Mouse (Mus musculus): ENCODE results near the gene Zmynd11.

Gene Zmynd11

DNA sequence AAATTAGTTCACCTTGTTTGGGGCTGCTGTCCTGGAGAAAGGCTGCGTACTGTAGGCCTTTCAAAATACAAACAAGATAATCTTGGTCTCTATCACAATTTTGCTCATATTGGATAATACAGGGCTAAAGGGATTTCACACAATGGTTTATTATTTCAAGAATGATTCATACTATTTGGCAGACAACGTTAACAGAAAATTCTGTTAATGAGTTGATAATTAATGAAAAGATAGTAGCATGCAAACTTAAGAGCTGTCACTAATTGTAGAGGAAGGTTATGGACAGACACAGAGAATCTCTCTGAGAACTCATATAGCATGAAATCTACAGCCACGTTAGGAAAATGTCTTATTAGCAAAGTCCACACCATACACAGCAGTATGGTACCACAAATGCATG, 52.2 kb downstream of the Zmynd11 start:
- peak; percentile 3 for DNase-seq

- DNase-seq: no peak
Observed at GRCm38 (mm10) chr13:9712409-9712808, 52.7 kb downstream of the Zmynd11 start.

DNA sequence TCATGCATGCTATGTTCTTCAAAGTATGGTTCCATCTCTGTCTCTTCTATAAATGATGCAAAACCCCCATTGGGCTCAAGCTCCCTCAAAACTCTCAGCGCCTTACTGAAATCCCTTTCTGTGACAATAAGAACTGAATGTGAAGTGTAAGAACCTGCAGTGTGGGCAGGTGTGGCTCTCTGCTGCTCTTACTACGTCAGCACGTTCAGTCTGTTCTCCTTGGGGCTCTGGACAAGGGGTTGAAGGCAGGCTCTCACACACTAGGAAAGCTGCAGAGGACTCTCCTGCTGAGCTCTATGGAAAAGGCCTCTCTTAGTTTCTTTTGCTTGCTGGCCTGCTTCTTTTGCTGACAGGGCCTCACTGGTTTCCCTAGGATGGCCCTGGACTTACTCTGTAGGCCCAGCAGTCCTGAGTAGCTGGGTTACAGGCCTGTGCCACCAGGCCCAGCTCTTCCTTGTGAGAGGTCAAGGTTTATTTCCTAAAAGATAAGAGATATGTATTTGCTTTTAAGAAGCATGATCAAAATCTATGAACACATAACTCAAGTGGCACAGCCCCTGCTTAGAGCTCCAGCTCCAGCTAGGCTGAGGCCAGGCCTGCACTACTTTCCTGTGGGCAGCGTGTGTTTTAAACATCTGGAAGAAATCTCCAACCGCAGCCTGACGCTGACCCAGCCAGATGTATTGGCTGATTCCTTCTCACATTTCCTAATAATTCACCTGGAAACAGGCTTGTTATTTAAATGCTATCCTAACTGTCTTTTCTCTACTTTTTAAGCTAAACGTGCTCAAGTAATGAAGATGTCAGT, 56.5 kb downstream of the Zmynd11 start:
- no peak for DNase-seq

DNA sequence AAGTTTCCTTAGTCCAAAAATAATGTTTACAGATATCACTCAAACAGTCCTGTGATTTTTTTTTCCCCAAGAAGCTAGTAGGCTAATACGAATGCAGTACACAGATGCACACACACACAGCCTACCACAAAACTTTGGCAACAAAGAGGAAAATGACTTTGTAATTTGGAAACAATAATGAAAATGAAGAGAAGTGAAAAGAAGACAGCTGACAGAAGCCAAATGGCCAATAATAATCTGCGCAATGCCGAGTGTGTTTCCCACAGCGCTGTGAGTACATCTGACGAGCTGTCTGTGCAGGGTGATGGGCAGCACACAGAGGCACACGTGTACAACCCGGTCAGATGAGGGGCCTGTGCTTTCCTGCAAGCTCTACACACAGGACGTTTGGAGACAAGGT, 58.4 kb downstream of the Zmynd11 start:
- DNase-seq: no peak

DNA sequence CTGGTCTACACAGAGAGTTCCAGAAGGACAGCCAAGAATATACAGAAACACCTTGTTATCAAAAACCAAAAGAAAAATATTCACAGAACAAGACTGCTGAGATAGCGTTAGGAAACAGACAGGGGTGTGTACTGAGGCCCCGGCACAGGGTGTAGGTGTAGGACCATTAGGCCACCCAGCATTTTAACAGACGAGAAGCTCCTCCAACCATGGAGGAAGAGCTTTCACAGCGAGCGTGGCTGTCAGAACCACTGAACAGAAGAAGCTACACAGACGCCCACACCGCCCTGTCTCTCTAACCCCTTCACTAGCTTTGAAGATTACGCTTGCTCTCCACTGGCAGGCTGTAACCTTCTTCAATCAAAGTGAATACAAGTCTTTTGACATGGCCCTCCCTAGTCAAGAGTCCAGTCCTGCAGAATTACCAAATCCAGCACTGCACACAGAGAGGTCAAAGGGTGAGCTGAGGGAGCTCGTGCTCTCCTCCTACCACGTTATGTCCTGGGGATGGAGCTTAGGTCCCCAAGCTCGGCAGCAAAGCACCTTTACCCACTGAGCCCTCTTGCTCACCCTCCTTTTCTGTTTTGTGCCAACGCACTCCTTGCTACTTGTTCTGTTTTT, 62.4 kb downstream of the Zmynd11 start:
- no peak for DNase-seq

- DNase-seq: no peak
Observed at GRCm38 (mm10) chr13:9697340-9697739, 67.8 kb downstream of the Zmynd11 start.

DNA sequence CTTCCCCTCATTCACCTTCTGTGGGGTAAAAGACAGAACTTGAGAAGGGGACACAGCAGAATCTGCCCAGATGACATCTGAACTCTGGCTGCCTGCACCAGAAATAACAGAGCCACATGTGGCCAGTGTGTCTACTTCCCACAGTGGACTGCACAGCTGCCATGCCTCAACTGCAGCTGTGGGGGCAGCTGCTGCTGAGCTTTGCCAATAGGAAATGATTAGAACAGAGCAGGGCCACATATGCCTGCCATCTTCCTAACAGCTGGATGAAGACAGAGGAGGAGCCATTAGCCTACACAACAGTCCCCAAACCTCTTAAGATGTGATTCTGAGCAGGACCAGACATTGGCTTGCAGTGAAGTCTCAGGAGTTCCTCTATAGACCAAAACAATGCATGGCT, 69.3 kb downstream of the Zmynd11 start:
- no peak for DNase-seq

- DNase-seq: no peak
Observed at GRCm38 (mm10) chr13:9695403-9695802, 69.7 kb downstream of the Zmynd11 start.

DNA sequence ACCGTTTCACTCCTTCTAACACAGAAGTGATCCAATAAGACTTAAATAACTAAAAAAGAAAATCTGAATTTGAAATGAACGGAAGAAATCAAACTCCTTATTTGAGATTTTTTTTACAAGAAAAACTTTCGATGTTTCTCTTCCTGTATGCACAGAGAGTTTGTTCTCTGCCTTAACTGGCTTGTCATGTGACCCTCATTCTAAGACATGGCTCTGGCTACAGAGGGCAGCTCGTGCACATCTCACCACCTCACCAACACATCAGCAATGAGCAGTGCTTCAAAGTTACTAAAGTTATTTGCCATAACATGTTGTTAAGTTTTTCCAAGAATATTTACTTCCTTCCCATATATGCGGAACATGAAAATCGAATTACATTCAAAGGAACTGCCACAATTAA, 70.5 kb downstream of the Zmynd11 start:
- no peak for DNase-seq

DNA sequence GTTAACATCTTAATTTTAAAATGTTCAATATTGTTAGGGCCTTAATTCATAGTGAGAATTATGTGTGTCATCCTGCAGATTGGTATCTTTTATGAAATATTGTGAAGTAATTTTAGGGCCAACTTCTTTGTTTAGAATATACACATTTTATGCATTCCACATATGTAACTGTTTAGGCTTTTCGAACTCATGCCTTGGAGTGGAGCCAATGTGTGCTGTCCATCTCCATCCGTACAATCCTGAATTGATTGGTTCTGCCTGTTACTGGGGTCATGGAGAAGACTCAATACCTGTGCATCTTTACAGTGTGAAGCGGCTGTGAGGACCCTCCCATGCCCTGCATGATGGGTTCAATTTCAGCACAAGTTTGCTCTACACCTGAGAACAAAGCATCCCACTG, 72.3 kb downstream of the Zmynd11 start:
- no peak for DNase-seq

GRCm38 (mm10) chr13:9689366-9689765, 75.8 kb downstream of the Zmynd11 start:
- no peak for DNase-seq

- no peak for DNase-seq
Observed at GRCm38 (mm10) chr13:9686765-9687164, 78.4 kb downstream of the Zmynd11 start.

DNA sequence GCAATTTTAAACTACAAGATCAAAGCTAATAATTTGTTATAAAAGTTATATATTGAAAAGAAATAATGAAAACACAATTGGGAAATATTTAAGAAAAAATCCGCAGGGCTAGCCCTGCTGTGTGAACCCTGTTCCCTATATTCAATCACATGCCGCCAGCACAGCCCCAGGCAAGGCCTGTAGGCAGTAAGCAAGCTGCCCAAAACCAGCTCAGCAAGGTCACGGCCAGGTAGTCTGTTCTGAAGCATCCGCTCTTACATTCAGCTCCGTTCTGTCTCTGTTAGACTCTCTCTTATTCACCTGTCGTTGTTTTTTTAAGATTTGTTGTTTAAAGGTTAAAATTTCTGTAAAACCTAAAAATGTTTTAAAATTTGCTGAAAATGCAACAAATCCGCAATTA, 78.9 kb downstream of the Zmynd11 start:
- no peak for DNase-seq

- DNase-seq: no peak
Observed at GRCm38 (mm10) chr13:9684153-9684923, 80.8 kb downstream of the Zmynd11 start.

GRCm38 (mm10) chr13:9683280-9683679, 81.8 kb downstream of the Zmynd11 start:
- no peak for DNase-seq

DNA sequence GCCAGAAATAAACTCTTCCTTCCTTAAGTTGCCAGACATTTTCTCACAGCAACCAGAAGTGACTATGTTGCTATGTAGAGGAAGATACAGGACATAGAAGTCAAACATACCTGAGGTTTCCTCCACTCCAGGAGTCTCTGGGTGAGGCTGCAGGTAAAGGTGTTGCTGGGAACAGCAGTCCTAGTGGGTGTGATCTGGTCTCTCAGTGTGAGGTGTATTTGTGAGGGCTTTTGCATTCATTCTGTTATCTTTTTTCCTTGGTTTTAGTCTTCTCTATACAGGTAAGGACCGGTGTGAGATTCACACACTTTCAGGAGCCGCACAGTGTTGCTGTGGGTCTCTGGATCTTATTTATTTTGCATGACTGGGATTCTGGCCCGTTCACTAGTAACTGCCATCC, 83.6 kb downstream of the Zmynd11 start:
- no peak for DNase-seq

- DNase-seq: no peak
Observed at GRCm38 (mm10) chr13:9674126-9674525, 91.0 kb downstream of the Zmynd11 start.

GRCm38 (mm10) chr13:9669246-9669645, 95.9 kb downstream of the Zmynd11 start:
- no peak for DNase-seq

GRCm38 (mm10) chr13:9667954-9668496, 97.1 kb downstream of the Zmynd11 start:
- no peak for DNase-seq

DNA sequence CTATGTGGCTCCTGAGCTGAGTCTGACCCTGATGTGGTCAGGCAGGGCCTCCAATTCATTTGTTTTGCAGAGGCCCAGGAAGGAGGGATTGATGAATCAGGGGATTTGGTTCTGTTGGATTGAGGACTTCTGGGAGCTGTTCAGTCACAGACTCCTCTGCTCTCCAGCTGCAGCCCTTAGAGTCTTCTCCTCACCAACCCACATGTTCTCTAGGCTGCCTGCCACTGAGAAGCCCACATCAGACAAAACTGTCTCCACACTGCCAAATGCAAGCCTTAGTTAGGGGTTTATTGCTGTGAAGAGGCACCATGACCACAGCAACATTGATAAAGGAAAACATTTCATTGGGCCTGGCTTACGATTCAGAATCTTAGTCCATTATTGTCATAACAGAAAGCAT, 101.5 kb downstream of the Zmynd11 start:
- DNase-seq: no peak

- no peak for DNase-seq
Observed at GRCm38 (mm10) chr13:9660711-9661110, 104.4 kb downstream of the Zmynd11 start.

DNA sequence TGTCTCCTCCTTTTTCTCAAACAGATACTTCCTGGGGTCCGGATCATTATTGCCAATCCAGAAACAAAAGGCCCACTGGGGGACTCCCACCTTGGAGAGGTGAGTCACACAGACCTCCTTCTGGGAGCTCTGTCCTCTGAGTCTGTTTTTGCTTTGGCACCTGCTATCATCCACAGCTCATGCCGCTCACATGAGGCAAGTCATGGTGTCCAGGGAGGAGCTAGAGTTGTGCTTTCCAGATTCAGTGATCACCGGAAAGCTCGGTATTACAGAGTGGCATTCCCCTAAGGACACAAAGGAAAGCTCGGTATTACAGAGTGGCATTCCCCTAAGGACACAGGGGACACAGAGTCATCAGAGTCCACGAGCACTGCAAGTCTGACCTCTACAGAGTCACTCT, 108.5 kb downstream of the Zmynd11 start:
- no peak for DNase-seq

DNA sequence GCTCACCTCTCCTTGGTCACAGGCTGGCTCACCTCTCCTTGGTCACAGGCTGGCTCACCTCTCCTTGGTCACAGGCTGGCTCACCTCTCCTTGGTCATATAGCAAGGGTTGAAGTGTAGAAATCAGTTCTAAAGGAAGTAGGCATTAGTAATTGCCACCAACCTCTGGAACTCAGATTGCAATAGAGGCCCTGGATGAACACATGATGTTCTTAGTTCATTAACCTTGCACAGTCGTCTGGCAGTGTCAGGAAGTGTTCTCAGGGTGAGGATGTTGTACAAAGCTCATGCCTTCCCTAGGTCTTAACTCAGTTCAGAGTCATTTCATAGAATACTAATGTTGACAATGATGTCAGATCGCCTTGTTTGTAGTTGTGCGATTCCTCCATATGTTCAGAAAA, 112.1 kb downstream of the Zmynd11 start:
- no peak for DNase-seq

- no peak for DNase-seq
Observed at GRCm38 (mm10) chr13:9650580-9650979, 114.5 kb downstream of the Zmynd11 start.

Data from retina, postnatal 1 day (tissue).